Mouse (Mus musculus): ENCODE measurements at regions not wholly inside any gene's neighbourhood (a gene's known extent, or its start where the extent isn't known, plus 50 kb on each side); places are given as distances from the start of the nearest gene placed in this dataset.

- ATAC-seq (replicated peaks): no peak
- H3K9me3 ChIP-seq: no peaks in the 10 kb centered on the region
- WGBS: 37% methylated on average over 1 of the region's 1 CpGs
Observed at GRCm38 (mm10) chr10:19526353-19526752, 65.4 kb upstream of the Ifngr1 start.

GRCm38 (mm10) chr10:19529655-19530054 is 62.1 kb upstream of the Ifngr1 start:
- Histone ChIP-seq H3K4me2 (no peak overlapping the region), H3K4me3 (no peak overlapping the region), H3K9ac (no peak overlapping the region), H3K4me1 (no peaks in the 10 kb centered on the region), H3K9me3 (no peaks in the 10 kb centered on the region), H3K36me3 (replicated peaks) (no peaks in the 10 kb centered on the region), H3K27me3 (replicated peaks) (no peaks in the 10 kb centered on the region), H3K27ac (no peak overlapping the region)
- ATAC-seq (replicated peaks): no peak
- WGBS: 95% methylated on average over 5 of the region's 5 CpGs

More at GRCm38 (mm10) chr10:19526353-19526752, 65.4 kb upstream of the Ifngr1 start:
- H3K9ac ChIP-seq: no peak overlapping the region
- no peaks in the 10 kb centered on the region for H3K36me3 ChIP-seq (replicated peaks)
- no peak overlapping the region for H3K27ac ChIP-seq
- H3K4me2 ChIP-seq: no peak overlapping the region
- H3K4me1 ChIP-seq: no peaks in the 10 kb centered on the region
- no peak overlapping the region for H3K4me3 ChIP-seq
- H3K27me3 ChIP-seq (replicated peaks): no peaks in the 10 kb centered on the region

- Histone ChIP-seq H3K36me3 (replicated peaks) (no peaks in the 10 kb centered on the region), H3K4me2 (no peak overlapping the region), H3K27ac (no peak overlapping the region), H3K4me3 (no peak overlapping the region), H3K9me3 (no peaks in the 10 kb centered on the region), H3K4me1 (no peaks in the 10 kb centered on the region), H3K27me3 (replicated peaks) (no peaks in the 10 kb centered on the region), H3K9ac (no peak overlapping the region)
- 94% methylated on average over 6 of the region's 6 CpGs for WGBS
- ATAC-seq (replicated peaks): no peak
Observed at GRCm38 (mm10) chr10:19530056-19530455, 61.7 kb upstream of the Ifngr1 start.

- Histone ChIP-seq H3K27ac (no peak overlapping the region), H3K4me2 (no peak overlapping the region), H3K4me1 (no peaks in the 10 kb centered on the region), H3K9ac (no peak overlapping the region), H3K36me3 (replicated peaks) (no peaks in the 10 kb centered on the region), H3K4me3 (no peak overlapping the region), H3K27me3 (replicated peaks) (no peaks in the 10 kb centered on the region), H3K9me3 (no peaks in the 10 kb centered on the region)
- 64% methylated on average over 1 of the region's 1 CpGs for WGBS
- no peak for ATAC-seq (replicated peaks)
Observed at GRCm38 (mm10) chr10:19531452-19531851, 60.3 kb upstream of the Ifngr1 start.

- no peaks in the 10 kb centered on the region for H3K36me3 ChIP-seq (replicated peaks)
- H3K9ac ChIP-seq: no peak overlapping the region
- H3K4me3 ChIP-seq: no peak overlapping the region
- no peak overlapping the region for H3K4me2 ChIP-seq
- no peaks in the 10 kb centered on the region for H3K4me1 ChIP-seq
- H3K27ac ChIP-seq: no peak overlapping the region
- no peaks in the 10 kb centered on the region for H3K9me3 ChIP-seq
- no peaks in the 10 kb centered on the region for H3K27me3 ChIP-seq (replicated peaks)
- no peak for ATAC-seq (replicated peaks)
- WGBS: 78% methylated on average over 3 of the region's 3 CpGs
Observed at GRCm38 (mm10) chr10:19532790-19533189, 59.0 kb upstream of the Ifngr1 start.

GRCm38 (mm10) chr10:19533846-19534245 is 57.9 kb upstream of the Ifngr1 start:
- no peak for ATAC-seq (replicated peaks)
- Histone ChIP-seq H3K27ac (no peak overlapping the region), H3K36me3 (replicated peaks) (no peaks in the 10 kb centered on the region), H3K4me3 (no peak overlapping the region), H3K4me1 (no peaks in the 10 kb centered on the region), H3K27me3 (replicated peaks) (no peaks in the 10 kb centered on the region), H3K4me2 (no peak overlapping the region), H3K9ac (no peak overlapping the region), H3K9me3 (no peaks in the 10 kb centered on the region)
- WGBS: 92% methylated on average over 1 of the region's 1 CpGs

Measured in midbrain, embryonic 15.5 days (tissue).